Mouse (Mus musculus) ovary, postnatal 10 days (tissue): ENCODE data around the gene Selenos.
A peak's percentile ranks its signal among the peaks of the same experiment; 100 is the strongest.

Experiments
- DNase-seq: peaks from one replicate; pipeline ENCODE4 v3.0.0; 2022; ENCODE audit warnings: low spot score

The Selenos gene

DNA sequence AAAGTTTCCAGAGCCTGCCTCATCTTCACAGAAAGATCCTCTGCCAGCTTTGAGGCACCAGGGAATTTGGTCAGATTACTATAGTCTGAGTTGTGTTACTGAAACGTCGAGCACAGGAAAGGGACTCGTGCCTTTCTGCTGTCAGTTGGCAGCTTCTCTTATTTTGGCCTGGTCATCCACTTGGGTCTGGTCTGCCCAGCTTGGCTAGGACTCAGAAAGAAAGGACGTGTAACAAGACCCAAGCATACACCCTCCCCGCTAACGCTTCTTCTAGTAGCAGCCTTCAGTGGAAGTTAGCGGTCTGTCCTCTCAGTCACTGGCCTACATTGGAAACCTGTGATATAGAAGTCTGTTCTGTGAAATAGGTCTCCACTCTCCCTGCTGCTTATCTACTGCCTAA is 5.1 kb downstream of the Selenos start:
- no peak for DNase-seq

GRCm38 (mm10) chr7:66087652-66088051 is 8.2 kb downstream of the Selenos start:
- DNase-seq, result no peak

DNA sequence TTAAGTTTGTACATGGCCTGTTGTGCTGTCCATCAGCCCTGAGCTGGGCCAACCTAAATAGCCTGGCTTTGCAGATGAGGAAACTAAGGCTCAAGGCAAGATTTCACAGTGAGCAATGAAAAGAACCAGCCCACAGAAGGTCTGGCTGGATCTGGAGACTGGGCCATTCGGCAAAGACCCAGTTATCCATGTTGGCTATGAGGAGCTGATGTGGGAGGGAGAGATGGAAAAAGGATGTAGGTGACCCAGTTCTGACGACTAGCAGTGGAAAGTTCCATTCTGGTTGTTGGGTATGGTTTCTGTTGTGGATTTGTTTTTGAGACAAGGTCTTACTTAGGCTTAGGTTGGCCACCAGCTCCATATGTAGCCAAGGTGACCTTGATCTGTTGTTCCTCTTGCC is 8.6 kb downstream of the Selenos start:
- no peak for DNase-seq

- DNase-seq, result no peak
These were observed 11.3 kb downstream of the Selenos start for GRCm38 (mm10) chr7:66090676-66091190.

DNA sequence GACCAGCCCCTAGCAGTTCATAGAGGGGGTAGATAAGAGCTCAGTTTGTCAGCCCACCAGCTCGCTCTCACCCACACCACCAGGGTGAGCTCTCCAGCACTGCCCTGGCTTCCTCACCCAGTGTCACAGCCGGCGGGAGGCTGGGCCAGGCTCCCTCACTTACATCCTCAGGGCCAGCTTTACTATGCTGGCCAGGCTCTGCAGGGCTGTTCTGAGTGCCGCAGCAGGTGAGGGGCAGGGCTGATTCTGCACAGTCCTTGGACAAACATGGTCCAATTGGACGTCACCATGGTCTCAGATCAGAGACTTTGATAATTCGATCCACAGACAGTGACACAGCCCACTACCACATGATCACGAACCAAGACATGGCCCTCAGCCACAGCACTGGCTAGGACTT is 12.1 kb downstream of the Selenos start:
- DNase-seq, result no peak

DNA sequence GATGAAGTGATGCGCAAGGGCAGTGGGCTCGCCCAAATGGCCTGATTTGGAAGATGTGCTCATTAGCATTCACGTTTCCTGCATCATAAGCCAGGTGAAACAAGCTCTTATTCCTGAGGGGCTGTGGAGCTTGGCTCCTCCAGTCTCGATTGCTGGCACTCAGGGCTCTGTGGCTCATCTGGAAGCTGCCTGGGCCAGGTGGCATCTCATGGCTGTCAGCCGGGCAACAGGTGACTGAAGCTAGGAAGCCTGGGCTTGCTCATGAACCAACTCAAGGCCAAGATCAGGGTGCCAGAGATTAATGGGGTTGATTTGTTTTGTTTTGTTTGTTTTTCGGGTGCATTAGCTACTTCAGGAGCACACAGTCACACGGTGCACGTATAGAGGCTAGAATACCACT is 13.2 kb downstream of the Selenos start:
- DNase-seq, result no peak

- DNase-seq, result no peak
These were observed 14.7 kb downstream of the Selenos start for GRCm38 (mm10) chr7:66094141-66094540.

DNA sequence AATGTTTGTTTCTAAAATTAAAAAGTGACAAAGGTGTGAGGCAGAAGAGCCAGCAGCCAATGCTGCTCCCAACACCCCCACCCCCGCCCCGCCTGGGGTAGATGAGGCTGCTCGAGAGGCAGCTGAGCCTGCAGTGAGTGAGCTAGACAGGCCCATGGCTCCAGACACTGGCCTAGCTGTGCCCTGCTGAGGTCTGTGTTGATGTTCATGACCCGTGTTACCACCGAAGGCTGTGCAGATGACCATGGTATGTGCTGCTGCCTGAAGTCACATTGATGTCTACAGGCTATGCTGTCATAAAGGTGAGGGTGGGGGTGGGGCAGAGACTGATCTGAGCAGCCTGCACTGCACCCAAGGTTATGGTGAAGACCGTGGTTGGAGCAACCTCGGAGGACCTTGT is 19.4 kb downstream of the Selenos start:
- DNase-seq, result no peak

- no peak for DNase-seq
These were observed 22.4 kb downstream of the Selenos start for GRCm38 (mm10) chr7:66101866-66102265.

GRCm38 (mm10) chr7:66104531-66104930 is 25.1 kb downstream of the Selenos start:
- DNase-seq, result no peak

- DNase-seq, result no peak
These were observed 26.3 kb downstream of the Selenos start for GRCm38 (mm10) chr7:66105771-66106170.

DNA sequence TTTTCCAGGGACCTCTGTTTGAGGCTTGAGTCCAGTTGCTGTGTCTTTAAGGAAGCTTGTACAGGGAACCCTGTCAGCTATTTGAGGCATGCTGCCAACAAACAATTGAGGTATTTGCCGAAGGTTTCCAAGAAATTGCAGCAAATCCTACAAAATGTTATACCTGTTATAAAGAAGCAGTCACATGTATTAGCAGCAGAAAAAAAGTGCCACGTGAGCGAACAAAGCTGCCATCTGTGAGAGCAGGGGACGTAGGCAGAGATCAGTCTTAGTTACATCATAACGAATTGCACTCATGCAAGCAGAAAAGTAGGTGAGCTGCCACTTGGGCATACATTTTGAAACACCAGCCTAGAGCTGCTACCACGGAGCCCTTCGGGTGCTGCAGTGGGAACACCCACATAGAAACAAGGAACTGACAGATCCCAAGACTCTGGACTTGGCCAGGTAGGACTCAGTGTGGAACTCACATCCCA is 27.2 kb downstream of the Selenos start:
- DNase-seq, result no peak

DNA sequence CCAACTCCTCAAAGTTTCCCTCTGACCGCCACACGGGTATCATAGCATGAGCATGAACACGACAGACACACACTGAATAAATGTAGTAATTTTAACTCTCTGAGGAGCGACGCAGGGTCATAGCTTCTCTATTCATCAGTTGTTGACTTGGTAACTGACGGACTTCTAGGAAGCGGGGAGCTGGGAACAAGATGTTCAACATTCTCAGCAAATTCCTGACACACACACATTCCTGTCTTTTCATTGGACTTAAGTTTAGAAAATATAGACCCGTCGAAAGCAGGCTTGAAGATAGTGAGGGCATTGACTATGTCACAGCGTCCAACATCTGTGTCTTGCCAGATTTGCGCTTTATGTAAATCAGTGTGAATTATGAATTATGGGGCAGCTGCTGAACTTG is 27.8 kb downstream of the Selenos start:
- no peak for DNase-seq

- no peak for DNase-seq
These were observed 28.5 kb downstream of the Selenos start for GRCm38 (mm10) chr7:66107930-66108329.

GRCm38 (mm10) chr7:66108961-66109854 is 29.8 kb downstream of the Selenos start, which contains the start of gene Chsy1:
Chsy1 (plus strand) TSS chr7:66109515.
- peak; percentile 85 for DNase-seq

- DNase-seq, result peak; percentile 21
These were observed 30.6 kb downstream of the Selenos start for GRCm38 (mm10) chr7:66109855-66110635.

- DNase-seq, result no peak
These were observed 31.2 kb downstream of the Selenos start for GRCm38 (mm10) chr7:66110636-66111112.

GRCm38 (mm10) chr7:66111211-66111610 is 31.8 kb downstream of the Selenos start:
- DNase-seq, result no peak

DNA sequence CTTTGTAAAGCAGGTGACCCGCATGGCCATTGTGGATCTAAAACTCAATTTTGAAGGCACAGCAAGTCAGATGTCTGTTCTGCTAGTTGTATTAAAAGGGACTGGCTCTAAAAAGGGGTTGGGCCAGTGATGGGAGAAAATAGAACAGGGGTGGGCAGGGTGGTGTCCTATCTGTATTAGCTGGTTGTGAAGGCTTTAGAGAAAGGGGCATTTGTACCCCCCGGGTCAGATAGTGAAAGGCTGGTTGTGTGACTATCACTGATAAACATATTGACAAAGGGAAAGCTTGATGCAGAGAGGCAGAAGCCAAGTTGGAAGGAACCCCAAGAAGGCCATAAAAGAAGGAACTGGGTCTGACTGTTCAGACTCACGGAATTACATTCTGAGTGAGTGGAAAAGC is 34.1 kb downstream of the Selenos start:
- no peak for DNase-seq

DNA sequence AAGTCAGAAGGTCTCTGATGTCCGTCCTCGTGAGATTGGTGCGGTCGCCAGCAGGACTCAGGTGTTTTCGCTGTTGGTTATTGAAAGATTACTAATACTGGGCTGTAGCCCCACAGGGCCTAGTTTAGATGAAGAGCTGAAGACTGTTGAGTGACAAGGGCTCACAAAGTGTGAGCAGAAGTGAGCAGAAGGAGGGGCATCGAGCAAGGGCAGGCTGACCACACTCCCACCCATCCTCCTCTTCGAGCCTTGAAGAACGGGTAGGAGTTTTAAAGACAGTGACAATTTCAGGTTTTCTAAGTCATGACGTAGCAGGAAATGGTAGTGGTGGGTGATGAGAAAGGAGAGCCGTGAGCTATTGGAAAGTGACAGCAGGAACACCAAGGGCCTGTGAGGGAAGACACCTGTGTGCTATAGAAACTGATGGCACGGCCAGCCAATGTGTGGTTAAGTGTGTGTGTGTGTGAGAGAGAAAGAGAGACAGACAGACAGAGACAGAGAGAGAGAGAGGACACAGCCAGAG is 36.4 kb downstream of the Selenos start:
- no peak for DNase-seq

DNA sequence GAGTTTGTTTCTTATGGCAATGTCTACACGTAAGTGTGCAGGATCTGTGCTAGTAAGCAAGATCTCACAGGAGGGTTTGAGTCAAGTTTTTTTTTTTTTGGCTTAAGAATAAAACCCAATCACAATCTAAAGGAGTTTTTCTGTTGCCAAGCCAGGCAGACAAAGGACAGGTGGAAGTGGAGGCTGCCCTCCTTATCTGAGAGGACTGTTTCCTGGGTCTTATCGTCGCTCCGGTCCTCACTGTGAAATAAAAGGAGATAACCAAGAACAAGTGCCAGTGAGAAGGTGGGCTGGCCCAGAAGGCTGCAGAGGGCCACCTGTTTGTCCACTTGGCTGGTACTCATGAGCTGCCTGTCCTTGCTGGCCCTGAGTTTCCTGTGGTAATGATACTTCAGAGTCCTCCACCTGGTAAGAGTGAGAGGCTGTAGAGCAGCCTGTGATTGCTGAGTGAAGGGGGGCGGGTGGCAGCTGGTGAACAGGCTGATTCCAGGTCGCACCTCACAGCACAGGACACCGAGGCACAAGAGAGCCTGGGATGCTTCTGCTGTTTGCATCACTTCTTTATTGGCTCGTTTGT is 37.5 kb downstream of the Selenos start:
- DNase-seq, result no peak

DNA sequence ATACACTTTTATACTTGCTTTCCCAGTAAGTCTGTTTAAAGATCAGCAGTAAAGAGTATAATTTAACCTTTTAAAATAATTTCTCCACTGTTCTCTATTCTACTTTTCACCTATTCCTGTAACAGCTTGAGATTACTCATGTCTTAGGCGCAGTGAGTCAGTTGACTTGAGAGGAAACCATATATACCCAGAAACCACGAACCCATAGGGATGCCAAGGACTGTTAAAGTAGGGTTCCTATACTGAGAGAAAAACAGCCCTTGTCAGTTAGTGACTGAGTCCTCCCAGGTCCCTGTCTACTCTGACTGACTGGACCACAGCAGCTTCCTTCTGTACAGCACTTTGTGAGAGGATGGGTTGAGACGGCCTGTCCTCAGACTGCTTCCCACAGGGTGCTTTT is 38.6 kb downstream of the Selenos start:
- DNase-seq, result no peak
